ENCODE assay signal across 8 mouse cellular contexts in genomic region chr11:33100027-33100507, GRCm38 (mm10). TPM values are rescaled to one million over a fixed set of nuclear protein-coding genes. Genes with fewer than 3 reads are reported as not detected.
DNase-seq lines count a peak whose midpoint lies in the region; ATAC-seq lines count a peak whose summit lies in the region.

No protein-coding gene starts in this region.

- DNase-seq in frontal cortex, postnatal 14 days (ENCODE audit: low spot score in 2 of 2) = no peak
- DNase-seq in gastrocnemius, adult 8-10 months (ENCODE audit: low spot score in 2 of 2) = peak; percentile 37 to 52
- no peak for DNase-seq in midbrain, embryonic 11.5 days (ENCODE audit: low spot score, missing footprints)
- no peak for DNase-seq in left cerebral cortex, adult 11 months (ENCODE audit: low spot score)
- no peak for DNase-seq in right cerebral cortex, postnatal 14 days

- no peaks in the 10 kb centered on the region for H3K9me3 ChIP-seq in hindbrain, embryonic 13.5 days
- H3K9me3 ChIP-seq in midbrain, embryonic 11.5 days (ENCODE audit: control insufficient read depth, low read length) = no peaks in the 10 kb centered on the region

- no peaks in the 10 kb centered on the region for H3K36me3 ChIP-seq in hindbrain, embryonic 13.5 days
- H3K36me3 ChIP-seq in midbrain, embryonic 11.5 days (ENCODE audit: control insufficient read depth, insufficient read depth, low read length) = no peaks in the 10 kb centered on the region

- 34% methylated on average over 10 of the region's 10 CpGs for WGBS in hindbrain, embryonic 13.5 days
- 22% methylated on average over 10 of the region's 10 CpGs for WGBS in midbrain, embryonic 11.5 days

- 0 out of 2 replicates have a peak, but pooled peaks have one; percentile 20 for ATAC-seq in frontal cortex, adult (ENCODE audit: low TSS enrichment)
- ATAC-seq in hindbrain, embryonic 13.5 days (ENCODE audit: low FRiP score) = peak; percentile 32; the same call in 1 of the 2 replicates
- ATAC-seq in midbrain, embryonic 11.5 days (ENCODE audit: low FRiP score) = peak; percentile 73
- no peak for ATAC-seq in erythroblast, adult 5-6 weeks (replicated peaks; ENCODE audit: low FRiP score, poor library complexity, severe bottlenecking)

- H3K4me1 ChIP-seq in hindbrain, embryonic 13.5 days (replicated peaks) = peaks cover 17% of the 10 kb centered on the region
- H3K4me1 ChIP-seq in midbrain, embryonic 11.5 days (ENCODE audit: control insufficient read depth, insufficient read depth, low read length) = peaks cover 4% of the 10 kb centered on the region

- H3K4me3 ChIP-seq in hindbrain, embryonic 13.5 days = no peak overlapping the region
- no peak overlapping the region for H3K4me3 ChIP-seq in midbrain, embryonic 11.5 days (ENCODE audit: low read depth, low read length)

- H3K4me2 ChIP-seq in hindbrain, embryonic 13.5 days = peak overlapping the region; percentile 44
- peak overlapping the region; percentile 16 for H3K4me2 ChIP-seq in midbrain, embryonic 11.5 days

- peak overlapping the region; percentile 51 for H3K9ac ChIP-seq in hindbrain, embryonic 13.5 days
- H3K9ac ChIP-seq in midbrain, embryonic 11.5 days (ENCODE audit: low read length) = 0 out of 2 replicates have a peak overlapping the region, but pooled peaks have one; percentile 14

- H3K27me3 ChIP-seq in hindbrain, embryonic 13.5 days = peaks cover 11% of the 10 kb centered on the region; the same call in 1 of the 2 replicates
- H3K27me3 ChIP-seq in midbrain, embryonic 11.5 days (ENCODE audit: control insufficient read depth, insufficient read depth, low read length) = no peaks in the 10 kb centered on the region

- H3K27ac ChIP-seq in hindbrain, embryonic 13.5 days = no peak overlapping the region
- H3K27ac ChIP-seq in midbrain, embryonic 11.5 days (ENCODE audit: low read depth, low read length) = no peak overlapping the region

RNA-seq across cellular contexts. Expression of gene Fgf18, which starts 47.1 kb away (rescaled TPM):
- 1 to 10 TPM in 2 of 4 experiments, under 1 TPM in 2; 0.54 to 2.1 (median 0.94) TPM for total RNA-seq in gastrocnemius, adult 8-10 months (2022)
- polyA plus RNA-seq in hindbrain, embryonic 13.5 days (2015; fragmentation: Nextera tagmentation; extraction: Ambion mirVana) = 4.8 and 5.0 TPM in 2 replicates
- polyA plus RNA-seq in midbrain, embryonic 11.5 days (2014; fragmentation: Nextera tagmentation; extraction: Ambion mirVana) = 3.9 and 5.2 TPM in 2 replicates
- total RNA-seq in erythroblast, adult 5-6 weeks (2015; ENCODE audit: low replicate concordance) = not detected in 2 replicates
- total RNA-seq in erythroblast, adult 5-6 weeks (2017; ENCODE audit: low replicate concordance) = not detected in 2 replicates

Comparison
In these comparisons a context has a peak if more than half of its experiments do, and no peak if none do; other contexts are left out.
1. DNase-seq: peak in gastrocnemius, adult 8-10 months (2 of 2); none in frontal cortex, postnatal 14 days (0 of 2), midbrain, embryonic 11.5 days (single experiment), left cerebral cortex, adult 11 months (single experiment) and right cerebral cortex, postnatal 14 days (single experiment).